Mouse (Mus musculus): ENCODE measurements at regions not wholly inside any gene's neighbourhood (a gene's known extent, or its start where the extent isn't known, plus 50 kb on each side); places are given as distances from the start of the nearest gene placed in this dataset.
A peak's percentile ranks its signal among the peaks of the same experiment; 100 is the strongest.

- Histone ChIP-seq H3K27me3 (ENCODE audit: control insufficient read depth, insufficient read depth, low read length) (no peaks in the 10 kb centered on the region), H3K4me1 (replicated peaks; ENCODE audit: control insufficient read depth, insufficient read depth, low read length) (no peaks in the 10 kb centered on the region), H3K4me3 (ENCODE audit: control insufficient read depth, insufficient read depth, low read length) (no peak overlapping the region), H3K36me3 (ENCODE audit: control insufficient read depth, insufficient read depth, low read length) (no peaks in the 10 kb centered on the region), H3K27ac (ENCODE audit: control insufficient read depth, insufficient read depth, low read length) (no peak overlapping the region)
- TF ChIP-seq POLR2A (IDR thresholded peaks at IDR 0.05; ENCODE audit: control insufficient read depth, extremely low read depth, insufficient read depth, low read length, poor library complexity): no peak
- no peak for TF ChIP-seq CTCF (IDR thresholded peaks at IDR 0.05; ENCODE audit: borderline replicate concordance, control insufficient read depth, extremely low read depth, insufficient read depth, low read length, poor library complexity)
- WGBS: 100% methylated on average over 1 of the region's 1 CpGs
- DNase-seq: no peak
Measured at GRCm38 (mm10) chrX:163812431-163812830, 51.3 kb upstream of the Rnf138rt1 start.

- Histone ChIP-seq H3K27ac (ENCODE audit: control insufficient read depth, insufficient read depth, low read length) (no peak overlapping the region), H3K4me1 (replicated peaks; ENCODE audit: control insufficient read depth, insufficient read depth, low read length) (no peaks in the 10 kb centered on the region), H3K4me3 (ENCODE audit: control insufficient read depth, insufficient read depth, low read length) (no peak overlapping the region), H3K27me3 (ENCODE audit: control insufficient read depth, insufficient read depth, low read length) (no peaks in the 10 kb centered on the region), H3K36me3 (ENCODE audit: control insufficient read depth, insufficient read depth, low read length) (no peaks in the 10 kb centered on the region)
- no peak for TF ChIP-seq POLR2A (IDR thresholded peaks at IDR 0.05; ENCODE audit: control insufficient read depth, extremely low read depth, insufficient read depth, low read length, poor library complexity)
- TF ChIP-seq CTCF (IDR thresholded peaks at IDR 0.05; ENCODE audit: borderline replicate concordance, control insufficient read depth, extremely low read depth, insufficient read depth, low read length, poor library complexity): no peak
- DNase-seq: no peak
- WGBS: 60% methylated on average over 1 of the region's 1 CpGs
Measured at GRCm38 (mm10) chrX:163814806-163815205, 53.7 kb upstream of the Rnf138rt1 start.

- TF ChIP-seq CTCF (IDR thresholded peaks at IDR 0.05; ENCODE audit: borderline replicate concordance, control insufficient read depth, extremely low read depth, insufficient read depth, low read length, poor library complexity) (no peak), POLR2A (IDR thresholded peaks at IDR 0.05; ENCODE audit: control insufficient read depth, extremely low read depth, insufficient read depth, low read length, poor library complexity) (no peak)
- no peak for DNase-seq
- Histone ChIP-seq H3K27ac (ENCODE audit: control insufficient read depth, insufficient read depth, low read length) (no peak overlapping the region), H3K27me3 (ENCODE audit: control insufficient read depth, insufficient read depth, low read length) (no peaks in the 10 kb centered on the region), H3K4me1 (replicated peaks; ENCODE audit: control insufficient read depth, insufficient read depth, low read length) (no peaks in the 10 kb centered on the region), H3K4me3 (ENCODE audit: control insufficient read depth, insufficient read depth, low read length) (no peak overlapping the region), H3K36me3 (ENCODE audit: control insufficient read depth, insufficient read depth, low read length) (no peaks in the 10 kb centered on the region)
- 69% methylated on average over 6 of the region's 6 CpGs for WGBS
Measured at GRCm38 (mm10) chrX:163822298-163822697, 61.2 kb upstream of the Rnf138rt1 start.

- 47% methylated on average over 3 of the region's 3 CpGs for WGBS
- TF ChIP-seq POLR2A (IDR thresholded peaks at IDR 0.05; ENCODE audit: control insufficient read depth, extremely low read depth, insufficient read depth, low read length, poor library complexity) (no peak), CTCF (IDR thresholded peaks at IDR 0.05; ENCODE audit: borderline replicate concordance, control insufficient read depth, extremely low read depth, insufficient read depth, low read length, poor library complexity) (no peak)
- DNase-seq: peak; percentile 13
- Histone ChIP-seq H3K27me3 (ENCODE audit: control insufficient read depth, insufficient read depth, low read length) (no peaks in the 10 kb centered on the region), H3K4me3 (ENCODE audit: control insufficient read depth, insufficient read depth, low read length) (no peak overlapping the region), H3K36me3 (ENCODE audit: control insufficient read depth, insufficient read depth, low read length) (no peaks in the 10 kb centered on the region), H3K27ac (ENCODE audit: control insufficient read depth, insufficient read depth, low read length) (no peak overlapping the region), H3K4me1 (replicated peaks; ENCODE audit: control insufficient read depth, insufficient read depth, low read length) (no peaks in the 10 kb centered on the region)
Measured at GRCm38 (mm10) chrX:163827461-163827860, 66.3 kb upstream of the Rnf138rt1 start.

- WGBS: 100% methylated on average over 1 of the region's 1 CpGs
- TF ChIP-seq POLR2A (IDR thresholded peaks at IDR 0.05; ENCODE audit: control insufficient read depth, extremely low read depth, insufficient read depth, low read length, poor library complexity) (no peak), CTCF (IDR thresholded peaks at IDR 0.05; ENCODE audit: borderline replicate concordance, control insufficient read depth, extremely low read depth, insufficient read depth, low read length, poor library complexity) (no peak)
- DNase-seq: no peak
Measured at GRCm38 (mm10) chrX:163845408-163845807, 63.4 kb upstream of the Ap1s2 start.

GRCm38 (mm10) chrX:163846890-163847289 lies 61.9 kb upstream of the Ap1s2 start:
- Histone ChIP-seq H3K4me1 (replicated peaks; ENCODE audit: control insufficient read depth, insufficient read depth, low read length) (no peaks in the 10 kb centered on the region), H3K27ac (ENCODE audit: control insufficient read depth, insufficient read depth, low read length) (no peak overlapping the region), H3K27me3 (ENCODE audit: control insufficient read depth, insufficient read depth, low read length) (no peaks in the 10 kb centered on the region), H3K36me3 (ENCODE audit: control insufficient read depth, insufficient read depth, low read length) (no peaks in the 10 kb centered on the region), H3K4me3 (ENCODE audit: control insufficient read depth, insufficient read depth, low read length) (no peak overlapping the region)
- TF ChIP-seq CTCF (IDR thresholded peaks at IDR 0.05; ENCODE audit: borderline replicate concordance, control insufficient read depth, extremely low read depth, insufficient read depth, low read length, poor library complexity) (no peak), POLR2A (IDR thresholded peaks at IDR 0.05; ENCODE audit: control insufficient read depth, extremely low read depth, insufficient read depth, low read length, poor library complexity) (no peak)
- 90% methylated on average over 3 of the region's 3 CpGs for WGBS
- no peak for DNase-seq

More at GRCm38 (mm10) chrX:163845408-163845807, 63.4 kb upstream of the Ap1s2 start:
- H3K4me1 ChIP-seq (replicated peaks; ENCODE audit: control insufficient read depth, insufficient read depth, low read length): no peaks in the 10 kb centered on the region
- no peak overlapping the region for H3K4me3 ChIP-seq (ENCODE audit: control insufficient read depth, insufficient read depth, low read length)
- no peak overlapping the region for H3K27ac ChIP-seq (ENCODE audit: control insufficient read depth, insufficient read depth, low read length)
- H3K27me3 ChIP-seq (ENCODE audit: control insufficient read depth, insufficient read depth, low read length): no peaks in the 10 kb centered on the region
- H3K36me3 ChIP-seq (ENCODE audit: control insufficient read depth, insufficient read depth, low read length): no peaks in the 10 kb centered on the region

DNA sequence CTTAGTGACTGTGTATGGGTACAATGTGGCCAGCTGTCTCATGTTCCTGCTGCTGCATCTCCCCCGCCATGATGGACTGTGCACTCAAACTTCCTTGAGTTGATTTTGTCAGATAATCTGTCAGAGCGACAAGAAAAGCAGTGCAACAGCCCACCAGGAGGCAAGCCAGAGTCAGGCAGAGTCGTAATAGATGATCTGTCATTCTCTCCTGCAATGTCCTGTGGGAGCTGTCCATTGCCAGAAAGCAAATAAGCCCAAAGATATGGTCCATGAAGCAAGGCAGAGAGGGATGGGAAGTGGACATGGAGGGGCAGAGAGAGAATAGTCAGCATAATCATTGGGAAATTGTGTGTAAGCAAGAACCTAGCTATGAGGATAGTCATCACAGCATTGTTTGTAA lies 61.2 kb upstream of the Ap1s2 start:
- no peak for DNase-seq
- Histone ChIP-seq H3K36me3 (ENCODE audit: control insufficient read depth, insufficient read depth, low read length) (no peaks in the 10 kb centered on the region), H3K27me3 (ENCODE audit: control insufficient read depth, insufficient read depth, low read length) (no peaks in the 10 kb centered on the region), H3K4me3 (ENCODE audit: control insufficient read depth, insufficient read depth, low read length) (no peak overlapping the region), H3K4me1 (replicated peaks; ENCODE audit: control insufficient read depth, insufficient read depth, low read length) (no peaks in the 10 kb centered on the region), H3K27ac (ENCODE audit: control insufficient read depth, insufficient read depth, low read length) (no peak overlapping the region)
- TF ChIP-seq CTCF (IDR thresholded peaks at IDR 0.05; ENCODE audit: borderline replicate concordance, control insufficient read depth, extremely low read depth, insufficient read depth, low read length, poor library complexity) (no peak), POLR2A (IDR thresholded peaks at IDR 0.05; ENCODE audit: control insufficient read depth, extremely low read depth, insufficient read depth, low read length, poor library complexity) (no peak)
- WGBS: 86% methylated on average over 3 of the region's 3 CpGs

Measured in thymus, adult 2 months (tissue).